Mouse (Mus musculus): Measurements from ENCODE around the gene Dennd4b. TPM values are rescaled to one million over a fixed set of nuclear protein-coding genes. Genes with fewer than 3 reads are reported as not detected.
A peak's percentile ranks its signal among the peaks of the same experiment; 100 is the strongest.
"Not testable (repeated sequence)": the region's sequence is repeated elsewhere in the genome, so short reads cannot be mapped to it uniquely, and the experiment has no call there.

Gene Dennd4b
- total and polyA plus RNA-seq, 2 experiments, result 2.2 to 9.2 TPM

GRCm38 (mm10) chr3:90248746-90249100 lies 16.3 kb upstream of the Dennd4b start:
- Histone ChIP-seq H3K27ac (replicated peaks; ENCODE audit: insufficient read depth, low read depth, low read length) (peak overlapping the region; percentile 91), H3K4me1 (ENCODE audit: control insufficient read depth, insufficient read depth, low read length) (peaks cover 4% of the 10 kb centered on the region; the same call in 1 of the 2 replicates), H3K79me2 (ENCODE audit: control insufficient read depth, insufficient read depth, low read length) (peaks cover 6% of the 10 kb centered on the region; the same call in 1 of the 2 replicates), H3K36me3 (ENCODE audit: control insufficient read depth, insufficient read depth, low read length) (peaks cover 9% of the 10 kb centered on the region; the same call in 1 of the 2 replicates), H3K9ac (ENCODE audit: low read depth, low read length) (peak overlapping the region; percentile 79), H3K27me3 (ENCODE audit: control insufficient read depth, insufficient read depth, low read length) (no peaks in the 10 kb centered on the region), H3K4me3 (ENCODE audit: insufficient read depth, low read depth, low read length) (peak overlapping the region; percentile 72)
- TF ChIP-seq POLR2A (IDR thresholded peaks at IDR 0.05; ENCODE audit: extremely low read depth, insufficient read depth, low read length) (no peak), CTCF (IDR thresholded peaks at IDR 0.05; ENCODE audit: low read depth, low read length) (no peak)
- peak; percentile 52 for DNase-seq (ENCODE audit: extremely low read depth, low read depth, low spot score)
- under 1% methylated on average over 10 of the region's 10 CpGs for WGBS

DNA sequence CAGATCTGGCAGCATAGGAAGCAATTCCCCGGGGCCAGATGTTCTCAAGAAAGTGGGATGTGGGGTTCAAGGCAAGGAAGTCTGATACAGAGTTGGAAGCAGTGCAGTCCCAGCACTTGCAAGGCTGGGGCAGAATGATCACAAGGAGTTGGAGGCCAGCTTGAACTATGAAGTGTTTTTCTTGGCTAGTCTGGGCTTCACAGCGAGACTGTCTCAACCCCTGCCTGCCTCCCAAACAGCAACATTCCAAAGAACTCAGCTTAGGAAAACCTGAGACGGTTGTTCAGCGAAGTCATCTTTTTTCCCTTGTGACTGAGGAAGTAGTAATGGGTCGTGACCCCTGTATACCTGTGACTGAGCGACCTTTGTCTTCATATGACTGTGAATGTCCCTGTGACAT lies 14.2 kb upstream of the Dennd4b start:
- peaks cover 9% of the 10 kb centered on the region; the same call in 1 of the 2 replicates for H3K36me3 ChIP-seq (ENCODE audit: control insufficient read depth, insufficient read depth, low read length)
- H3K4me3 ChIP-seq (ENCODE audit: insufficient read depth, low read depth, low read length), result no peak overlapping the region
- TF ChIP-seq POLR2A (IDR thresholded peaks at IDR 0.05; ENCODE audit: extremely low read depth, insufficient read depth, low read length) (no peak), CTCF (IDR thresholded peaks at IDR 0.05; ENCODE audit: low read depth, low read length) (no peak)
- WGBS, result 71% methylated on average over 6 of the region's 6 CpGs
- no peak overlapping the region for H3K27ac ChIP-seq (replicated peaks; ENCODE audit: insufficient read depth, low read depth, low read length)
- no peak for DNase-seq (ENCODE audit: extremely low read depth, low read depth, low spot score)
- H3K27me3 ChIP-seq (ENCODE audit: control insufficient read depth, insufficient read depth, low read length), result no peaks in the 10 kb centered on the region
- no peak overlapping the region for H3K9ac ChIP-seq (ENCODE audit: low read depth, low read length)
- H3K4me1 ChIP-seq (ENCODE audit: control insufficient read depth, insufficient read depth, low read length), result peaks cover 10% of the 10 kb centered on the region
- peaks cover 18% of the 10 kb centered on the region; the same call in 1 of the 2 replicates for H3K79me2 ChIP-seq (ENCODE audit: control insufficient read depth, insufficient read depth, low read length)

DNA sequence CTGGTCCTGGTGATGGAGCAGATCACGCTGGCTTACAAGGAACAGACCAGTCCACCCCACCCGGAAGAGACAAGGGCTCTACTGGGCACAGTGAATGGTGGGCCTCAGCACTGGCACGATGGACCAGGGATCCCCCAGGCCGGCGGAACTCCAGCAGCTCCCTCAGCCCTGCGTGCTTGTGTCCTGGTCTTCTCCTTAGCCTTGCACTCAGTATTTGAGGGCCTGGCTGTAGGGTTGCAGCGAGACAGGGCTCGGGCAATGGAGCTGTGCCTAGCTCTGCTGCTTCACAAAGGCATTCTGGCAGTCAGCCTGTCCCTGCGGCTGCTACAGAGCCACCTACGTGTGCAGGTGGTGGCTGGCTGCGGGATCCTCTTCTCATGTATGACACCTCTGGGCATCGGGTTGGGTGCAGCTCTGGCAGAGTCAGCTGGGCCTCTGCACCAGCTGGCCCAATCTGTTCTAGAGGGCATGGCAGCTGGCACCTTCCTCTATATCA lies 13.2 kb upstream of the Dennd4b start:
- not testable (repeated sequence) for H3K27me3 ChIP-seq (ENCODE audit: control insufficient read depth, insufficient read depth, low read length); H3K36me3 ChIP-seq (ENCODE audit: control insufficient read depth, insufficient read depth, low read length); H3K27ac ChIP-seq (replicated peaks; ENCODE audit: insufficient read depth, low read depth, low read length); H3K4me1 ChIP-seq (ENCODE audit: control insufficient read depth, insufficient read depth, low read length); H3K9ac ChIP-seq (ENCODE audit: low read depth, low read length); DNase-seq (ENCODE audit: extremely low read depth, low read depth, low spot score); H3K4me3 ChIP-seq (ENCODE audit: insufficient read depth, low read depth, low read length)
- 90% methylated on average over 10 of the region's 12 CpGs for WGBS
- peaks cover 27% of the 10 kb centered on the region; the same call in 1 of the 2 replicates for H3K79me2 ChIP-seq (ENCODE audit: control insufficient read depth, insufficient read depth, low read length)

- H3K36me3 ChIP-seq (ENCODE audit: control insufficient read depth, insufficient read depth, low read length); H3K4me3 ChIP-seq (ENCODE audit: insufficient read depth, low read depth, low read length); H3K27me3 ChIP-seq (ENCODE audit: control insufficient read depth, insufficient read depth, low read length); H3K9ac ChIP-seq (ENCODE audit: low read depth, low read length); H3K27ac ChIP-seq (replicated peaks; ENCODE audit: insufficient read depth, low read depth, low read length): not testable (repeated sequence)
- Histone ChIP-seq H3K4me1 (ENCODE audit: control insufficient read depth, insufficient read depth, low read length) (peaks cover 13% of the 10 kb centered on the region), H3K79me2 (ENCODE audit: control insufficient read depth, insufficient read depth, low read length) (peaks cover 34% of the 10 kb centered on the region; the same call in 1 of the 2 replicates)
- DNase-seq (ENCODE audit: extremely low read depth, low read depth, low spot score), result peak; percentile 76
- 53% methylated on average over 2 of the region's 2 CpGs for WGBS
These were observed 12.3 kb upstream of the Dennd4b start for GRCm38 (mm10) chr3:90252659-90253058.

GRCm38 (mm10) chr3:90253174-90253573 lies 11.8 kb upstream of the Dennd4b start:
- not testable (repeated sequence) for H3K9ac ChIP-seq (ENCODE audit: low read depth, low read length); H3K36me3 ChIP-seq (ENCODE audit: control insufficient read depth, insufficient read depth, low read length); H3K4me3 ChIP-seq (ENCODE audit: insufficient read depth, low read depth, low read length); DNase-seq (ENCODE audit: extremely low read depth, low read depth, low spot score); H3K27me3 ChIP-seq (ENCODE audit: control insufficient read depth, insufficient read depth, low read length)
- Histone ChIP-seq H3K79me2 (ENCODE audit: control insufficient read depth, insufficient read depth, low read length) (peaks cover 34% of the 10 kb centered on the region; the same call in 1 of the 2 replicates), H3K27ac (replicated peaks; ENCODE audit: insufficient read depth, low read depth, low read length) (peak overlapping the region; percentile 32; the same call in 1 of the 2 replicates), H3K4me1 (ENCODE audit: control insufficient read depth, insufficient read depth, low read length) (peaks cover 15% of the 10 kb centered on the region)
- 71% methylated on average over 1 of the region's 1 CpGs for WGBS

DNA sequence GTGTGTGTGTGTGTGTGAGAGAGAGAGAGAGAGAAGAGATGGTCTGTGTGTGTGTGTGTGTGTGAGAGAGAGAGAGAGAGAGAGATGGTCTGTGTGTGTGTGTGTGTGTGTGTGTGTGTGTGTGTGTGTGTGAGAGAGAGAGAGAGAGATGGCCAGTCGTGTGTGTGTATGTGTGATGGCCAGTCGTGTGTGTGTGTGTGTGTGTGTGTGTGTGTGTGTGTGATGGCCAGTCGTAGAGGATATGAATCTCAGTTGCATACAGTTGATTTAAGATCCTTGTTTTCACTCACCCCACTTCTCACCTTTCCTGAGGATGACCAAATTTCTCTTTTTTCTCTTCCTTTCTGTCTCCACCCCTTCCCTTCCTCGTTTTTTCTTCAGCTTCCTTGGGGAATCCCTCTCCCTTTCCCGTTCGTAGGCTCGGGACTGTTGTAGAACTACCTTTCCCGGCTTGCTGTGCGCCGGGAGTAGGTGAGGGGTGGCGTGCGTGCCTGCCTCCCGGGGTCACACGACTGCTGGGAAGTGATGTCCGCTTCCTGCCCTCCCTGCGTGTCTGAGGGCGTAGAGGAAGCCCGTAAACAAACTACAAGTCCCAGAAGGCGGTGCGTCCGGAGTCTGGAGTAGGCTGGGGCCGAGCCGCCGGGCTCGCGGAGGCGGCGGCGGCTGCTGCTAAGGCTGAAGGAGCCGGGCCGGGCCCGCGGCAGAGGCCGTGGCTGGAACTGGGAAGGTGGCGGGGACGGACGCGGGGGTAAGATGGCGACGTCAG lies 11.1 kb upstream of the Dennd4b start, which contains the start of gene Crtc2:
Gene Crtc2 (plus strand): TSS at position 511 of the 766 bp plus-strand sequence.
- Histone ChIP-seq H3K36me3 (ENCODE audit: control insufficient read depth, insufficient read depth, low read length) (peaks cover 9% of the 10 kb centered on the region; the same call in 1 of the 2 replicates), H3K9ac (ENCODE audit: low read depth, low read length) (peak within 1 kb of the TSS; percentile 91), H3K27me3 (ENCODE audit: control insufficient read depth, insufficient read depth, low read length) (no peaks in the 10 kb centered on the region), H3K27ac (replicated peaks; ENCODE audit: insufficient read depth, low read depth, low read length) (peak within 1 kb of the TSS; percentile 93), H3K79me2 (ENCODE audit: control insufficient read depth, insufficient read depth, low read length) (peaks cover 30% of the 10 kb centered on the region; the same call in 1 of the 2 replicates), H3K4me3 (ENCODE audit: insufficient read depth, low read depth, low read length) (peak within 1 kb of the TSS; percentile 92), H3K4me1 (ENCODE audit: control insufficient read depth, insufficient read depth, low read length) (peaks cover 18% of the 10 kb centered on the region)
- no peak for TF ChIP-seq CTCF (IDR thresholded peaks at IDR 0.05; ENCODE audit: low read depth, low read length)
- peak; percentile 9; the same call in 1 of the 2 replicates for TF ChIP-seq POLR2A (IDR thresholded peaks at IDR 0.05; ENCODE audit: extremely low read depth, insufficient read depth, low read length)
- DNase-seq (ENCODE audit: extremely low read depth, low read depth, low spot score), result peak; percentile 95
- under 1% methylated on average over 40 of the region's 40 CpGs for WGBS
